Mouse (Mus musculus): Measurements from ENCODE around the gene Dapk2. TPM values are rescaled to one million over a fixed set of nuclear protein-coding genes. Genes with fewer than 3 reads are reported as not detected.

Gene Dapk2
- polyA plus RNA-seq, 1 experiment, result 2.9 TPM

DNA sequence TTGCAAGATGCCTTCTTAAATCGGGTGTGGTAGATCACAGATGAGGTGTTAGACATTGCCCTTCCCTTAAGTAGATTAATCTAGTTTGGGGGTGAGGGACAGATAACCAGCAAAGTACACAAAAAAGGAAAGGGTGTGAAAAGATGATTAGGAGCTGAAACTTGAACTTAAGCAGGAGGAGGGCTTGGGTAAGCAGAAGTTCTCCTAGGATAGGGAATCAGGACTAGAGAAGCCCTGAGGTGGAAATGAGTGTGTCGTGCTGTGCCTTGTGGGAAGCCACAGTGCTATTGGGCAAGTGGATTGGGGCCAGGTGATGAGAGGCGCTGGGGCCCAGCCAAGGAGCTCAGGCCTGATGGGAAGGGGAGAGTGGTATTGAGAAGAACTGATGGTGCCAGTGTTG, 36.0 kb downstream of the Dapk2 start:
- Histone ChIP-seq H3K27ac (replicated peaks; ENCODE audit: low read depth, low read length) (no peak overlapping the region), H3K4me3 (ENCODE audit: insufficient read depth, low read depth, low read length) (no peak overlapping the region), H3K4me1 (ENCODE audit: control insufficient read depth, insufficient read depth, insufficient read length, low read length) (no peaks in the 10 kb centered on the region)

DNA sequence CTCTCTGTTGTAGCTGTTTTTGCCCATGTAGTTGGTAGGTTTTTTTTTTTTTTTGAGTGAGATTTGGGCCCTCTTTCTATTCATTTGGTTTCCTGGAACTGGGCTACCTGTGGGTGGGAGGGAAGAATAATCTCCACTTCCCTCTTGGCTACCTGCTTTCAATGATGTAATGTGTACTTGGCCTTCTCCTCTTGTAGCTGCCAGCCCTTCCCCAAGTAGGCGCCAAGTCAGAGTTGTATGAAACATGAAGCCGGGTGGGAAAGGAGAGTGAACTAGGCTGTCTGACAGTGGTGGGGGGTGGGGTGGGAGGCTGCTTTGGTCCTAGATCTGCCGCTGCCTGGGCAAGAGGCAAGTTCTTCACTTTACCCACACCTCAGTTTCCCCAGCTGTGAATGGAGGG, 38.5 kb downstream of the Dapk2 start:
- H3K27ac ChIP-seq (replicated peaks; ENCODE audit: low read depth, low read length), result no peak overlapping the region
- H3K4me1 ChIP-seq (ENCODE audit: control insufficient read depth, insufficient read depth, insufficient read length, low read length), result peaks cover 14% of the 10 kb centered on the region; the same call in 1 of the 2 replicates
- H3K4me3 ChIP-seq (ENCODE audit: insufficient read depth, low read depth, low read length), result no peak overlapping the region

DNA sequence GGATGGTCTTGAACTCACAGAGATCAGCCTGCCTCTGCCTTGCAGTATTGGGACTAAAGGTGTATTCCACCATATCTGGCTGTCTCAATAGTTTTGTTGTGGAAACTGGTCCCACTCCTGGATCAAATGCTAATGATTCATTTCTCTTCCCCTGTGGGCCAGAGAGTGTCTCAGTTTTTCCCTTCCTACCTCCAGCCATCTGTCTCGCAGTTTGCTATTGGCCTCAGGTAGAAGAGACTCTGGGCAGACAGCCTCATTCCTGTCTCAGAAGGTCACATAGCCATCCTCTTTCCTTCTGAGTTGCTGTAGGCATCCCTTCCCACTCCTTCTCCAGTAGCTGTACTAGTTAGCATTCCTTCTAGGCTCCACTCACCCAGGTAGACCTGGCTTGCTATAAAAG, 40.5 kb downstream of the Dapk2 start:
- Histone ChIP-seq H3K27ac (replicated peaks; ENCODE audit: low read depth, low read length) (no peak overlapping the region), H3K4me3 (ENCODE audit: insufficient read depth, low read depth, low read length) (no peak overlapping the region), H3K4me1 (ENCODE audit: control insufficient read depth, insufficient read depth, insufficient read length, low read length) (peaks cover 28% of the 10 kb centered on the region)

DNA sequence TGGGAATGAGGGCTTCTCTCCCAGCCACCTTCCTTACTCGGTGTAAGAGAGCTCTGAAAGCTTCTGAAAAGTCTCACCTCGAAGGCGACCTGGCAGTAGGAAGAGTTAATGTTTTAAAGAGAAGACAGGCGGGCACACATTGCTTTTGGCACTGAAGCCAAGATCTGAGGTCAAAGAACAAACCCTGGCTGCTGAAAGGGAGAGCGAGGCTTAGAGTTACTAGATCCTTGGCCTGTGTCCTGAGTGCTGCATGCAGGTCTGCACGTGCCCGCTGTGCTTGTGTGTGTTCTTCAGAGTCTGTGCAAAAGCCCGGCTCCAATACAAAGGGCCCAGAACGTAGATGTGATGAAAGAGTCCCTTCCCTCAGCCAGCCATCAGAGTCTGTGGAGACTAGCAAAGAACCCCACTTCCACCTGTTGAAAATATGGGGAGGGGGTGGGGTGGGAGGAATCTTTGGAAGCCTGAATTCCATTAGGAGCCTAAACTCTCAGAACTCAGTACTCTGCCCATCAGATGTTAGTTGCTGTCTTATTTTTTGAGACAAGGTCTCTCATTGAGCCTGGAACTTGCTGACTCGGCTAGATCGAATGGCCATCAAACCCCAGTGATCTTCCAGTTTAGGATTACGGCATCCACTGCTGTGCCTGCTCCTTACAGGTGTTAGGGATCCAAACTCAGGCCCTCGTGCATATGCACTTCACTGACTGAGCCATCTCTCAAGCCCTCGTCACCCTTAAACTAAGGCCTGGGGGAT, 41.8 kb downstream of the Dapk2 start:
- no peak overlapping the region for H3K27ac ChIP-seq (replicated peaks; ENCODE audit: low read depth, low read length)
- no peak overlapping the region for H3K4me3 ChIP-seq (ENCODE audit: insufficient read depth, low read depth, low read length)
- peaks cover 30% of the 10 kb centered on the region for H3K4me1 ChIP-seq (ENCODE audit: control insufficient read depth, insufficient read depth, insufficient read length, low read length)

DNA sequence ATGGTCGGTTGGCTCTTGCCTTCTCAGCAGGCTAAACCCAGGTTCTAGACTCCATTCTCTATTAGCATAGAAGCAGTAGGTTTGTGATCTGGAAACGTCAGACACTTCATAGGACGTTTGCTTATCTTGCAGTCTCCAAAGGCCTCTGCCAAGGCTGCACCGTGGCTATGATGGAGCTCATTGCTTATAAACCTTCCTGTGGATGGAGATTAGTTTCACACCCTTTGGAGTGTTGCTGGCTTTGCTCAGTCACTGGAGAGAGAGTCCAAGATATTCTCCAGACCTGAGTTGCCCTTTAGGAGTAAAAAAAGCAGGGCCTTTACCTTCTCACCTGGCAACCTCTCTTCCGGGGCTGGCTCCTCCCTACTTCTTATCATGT, 42.4 kb downstream of the Dapk2 start:
- Histone ChIP-seq H3K4me1 (ENCODE audit: control insufficient read depth, insufficient read depth, insufficient read length, low read length) (peaks cover 35% of the 10 kb centered on the region), H3K4me3 (ENCODE audit: insufficient read depth, low read depth, low read length) (no peak overlapping the region), H3K27ac (replicated peaks; ENCODE audit: low read depth, low read length) (no peak overlapping the region)

DNA sequence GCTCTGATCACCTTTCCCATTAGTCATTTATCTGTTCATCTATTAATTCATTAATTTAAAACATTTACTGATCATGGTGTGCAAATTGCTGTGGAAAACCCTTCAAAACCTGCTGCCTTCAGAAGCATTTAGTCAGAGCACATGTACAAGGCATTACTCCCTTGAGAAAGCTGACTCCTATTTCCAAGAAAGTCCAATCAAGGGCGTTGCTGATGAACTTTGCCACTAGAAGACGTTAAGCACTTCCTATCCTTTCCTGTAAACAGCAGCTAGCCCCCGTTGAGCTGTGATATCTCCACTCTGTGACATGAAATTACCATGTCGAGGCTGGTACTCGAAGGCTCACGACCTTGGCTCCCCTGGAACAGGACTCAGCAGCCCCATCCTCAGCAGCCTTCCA, 43.6 kb downstream of the Dapk2 start:
- peaks cover 39% of the 10 kb centered on the region for H3K4me1 ChIP-seq (ENCODE audit: control insufficient read depth, insufficient read depth, insufficient read length, low read length)
- H3K4me3 ChIP-seq (ENCODE audit: insufficient read depth, low read depth, low read length), result no peak overlapping the region
- H3K27ac ChIP-seq (replicated peaks; ENCODE audit: low read depth, low read length), result peak overlapping the region; percentile 35; the same call in 1 of the 2 replicates

DNA sequence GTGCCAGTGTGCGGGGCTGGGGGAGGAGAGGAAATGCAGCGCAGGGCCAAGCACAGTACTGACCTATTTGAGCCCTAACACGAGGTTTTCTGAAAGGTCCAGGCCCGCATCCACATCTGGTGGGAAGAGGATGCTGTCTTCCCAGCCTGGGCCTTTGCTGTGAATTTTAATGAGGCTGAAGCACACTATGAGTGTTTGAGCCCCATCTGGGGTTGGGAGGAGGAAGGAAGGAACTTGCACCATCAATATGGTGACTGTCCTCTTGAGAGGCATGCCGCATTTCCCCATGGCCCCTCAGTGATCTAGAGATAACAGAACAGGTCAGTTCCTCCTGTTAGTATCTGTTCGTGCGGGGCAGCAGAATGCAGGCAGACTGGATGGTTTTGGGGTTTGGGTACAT, 44.4 kb downstream of the Dapk2 start:
- Histone ChIP-seq H3K4me3 (ENCODE audit: insufficient read depth, low read depth, low read length) (no peak overlapping the region), H3K27ac (replicated peaks; ENCODE audit: low read depth, low read length) (0 out of 2 replicates have a peak overlapping the region, but pooled peaks have one; percentile 35), H3K4me1 (ENCODE audit: control insufficient read depth, insufficient read depth, insufficient read length, low read length) (peaks cover 41% of the 10 kb centered on the region)

DNA sequence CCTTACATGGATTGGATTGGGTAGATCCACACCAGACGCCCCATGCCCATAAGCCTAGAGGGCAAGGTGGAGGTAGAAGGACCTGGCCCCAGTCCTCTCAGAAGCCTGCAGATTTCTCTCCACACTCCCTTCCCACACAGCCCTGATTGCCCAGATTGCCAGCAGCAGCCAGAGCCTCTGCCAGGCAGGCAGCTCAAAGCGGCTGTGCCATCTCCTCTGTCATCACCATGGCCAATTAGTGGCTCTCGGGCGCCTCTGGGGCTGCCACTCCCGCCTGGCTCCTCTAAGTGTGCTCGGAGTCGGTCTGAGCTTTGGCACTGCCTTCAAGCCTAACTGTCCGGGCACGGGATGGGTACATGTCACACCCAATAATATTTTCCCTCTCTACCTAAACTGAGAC, 47.7 kb downstream of the Dapk2 start:
- H3K27ac ChIP-seq (replicated peaks; ENCODE audit: low read depth, low read length), result no peak overlapping the region
- no peak overlapping the region for H3K4me3 ChIP-seq (ENCODE audit: insufficient read depth, low read depth, low read length)
- peaks cover 44% of the 10 kb centered on the region for H3K4me1 ChIP-seq (ENCODE audit: control insufficient read depth, insufficient read depth, insufficient read length, low read length)

DNA sequence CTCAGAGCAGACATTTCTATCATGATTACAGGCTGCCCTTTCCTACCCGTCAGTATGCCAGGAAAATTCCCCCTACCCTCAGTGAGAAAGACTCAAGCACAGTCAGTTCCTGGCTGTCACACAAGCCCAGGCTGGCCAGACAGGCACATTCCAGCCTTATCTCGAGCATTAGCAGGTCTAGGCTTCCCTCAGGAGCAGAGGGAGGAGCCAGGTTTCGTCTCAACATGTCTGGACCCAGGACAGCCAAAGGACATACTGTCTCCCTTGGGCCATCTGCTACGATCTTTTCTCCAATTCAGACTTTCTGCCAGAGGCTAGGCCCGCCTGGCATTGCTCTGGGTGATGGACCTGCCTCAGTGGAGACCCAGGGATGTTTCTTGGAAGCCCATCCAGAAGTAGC, 48.8 kb downstream of the Dapk2 start:
- Histone ChIP-seq H3K4me3 (ENCODE audit: insufficient read depth, low read depth, low read length) (no peak overlapping the region), H3K4me1 (ENCODE audit: control insufficient read depth, insufficient read depth, insufficient read length, low read length) (peaks cover 42% of the 10 kb centered on the region), H3K27ac (replicated peaks; ENCODE audit: low read depth, low read length) (no peak overlapping the region)

DNA sequence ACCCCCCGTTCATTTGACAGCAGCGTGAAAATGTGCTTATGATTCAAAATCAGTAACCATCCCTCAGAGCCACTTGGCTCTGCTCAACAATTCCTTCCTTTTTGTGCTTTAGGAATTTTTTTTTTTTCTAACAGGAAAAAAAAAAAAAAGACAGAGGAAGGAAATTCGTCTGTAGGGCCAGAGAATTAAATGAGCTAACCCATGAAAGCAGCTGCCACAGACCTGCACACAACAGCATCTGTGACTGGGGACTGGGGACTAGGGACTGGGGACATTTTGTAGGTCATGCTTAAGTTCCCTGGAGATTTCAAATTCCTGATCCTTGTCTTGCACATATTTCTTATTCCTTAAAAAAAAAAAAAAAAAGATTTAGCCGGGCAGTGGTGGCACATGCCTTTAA, 53.4 kb downstream of the Dapk2 start:
- Histone ChIP-seq H3K4me1 (ENCODE audit: control insufficient read depth, insufficient read depth, insufficient read length, low read length) (peaks cover 39% of the 10 kb centered on the region), H3K4me3 (ENCODE audit: insufficient read depth, low read depth, low read length) (no peak overlapping the region), H3K27ac (replicated peaks; ENCODE audit: low read depth, low read length) (peak overlapping the region; percentile 75)

DNA sequence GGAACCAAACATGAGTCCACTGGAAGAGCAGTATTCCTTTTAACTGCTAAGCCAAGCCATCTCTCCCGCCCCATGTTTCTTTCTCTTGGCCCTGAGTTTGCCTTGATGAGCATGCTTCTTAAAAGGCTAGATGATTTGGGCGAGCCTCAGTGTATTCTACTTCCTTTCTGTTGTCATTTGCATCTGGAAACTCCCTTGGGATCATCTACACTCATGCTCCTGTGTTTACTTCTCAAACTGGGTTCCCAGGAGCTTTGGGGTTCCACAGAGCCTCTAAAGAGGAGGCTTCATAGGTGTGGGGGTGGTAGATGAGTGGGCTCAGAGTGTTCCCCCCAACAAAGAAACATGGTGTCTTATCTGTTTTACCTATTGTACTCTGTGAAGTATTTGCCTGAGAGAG, 54.1 kb downstream of the Dapk2 start:
- Histone ChIP-seq H3K4me3 (ENCODE audit: insufficient read depth, low read depth, low read length) (no peak overlapping the region), H3K4me1 (ENCODE audit: control insufficient read depth, insufficient read depth, insufficient read length, low read length) (peaks cover 37% of the 10 kb centered on the region), H3K27ac (replicated peaks; ENCODE audit: low read depth, low read length) (peak overlapping the region; percentile 75)

DNA sequence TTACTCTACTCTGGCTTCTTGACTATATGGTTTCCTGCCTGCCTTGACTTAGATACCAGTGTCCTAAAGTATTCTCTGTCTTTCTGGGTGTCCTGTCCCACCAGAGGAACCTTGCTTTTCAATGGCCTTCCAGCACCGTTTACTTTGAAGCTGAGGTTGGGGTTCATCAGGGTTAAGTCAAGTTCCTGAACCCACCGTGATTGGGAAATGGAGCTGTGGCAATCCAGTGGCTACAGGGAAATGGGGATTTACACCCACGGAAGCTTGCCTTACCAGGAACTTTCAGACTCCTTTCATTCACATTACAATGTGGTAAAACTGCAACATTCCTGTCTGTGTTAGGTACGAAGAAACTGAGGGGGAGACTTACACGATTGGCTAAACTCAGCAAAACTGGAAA, 54.8 kb downstream of the Dapk2 start:
- Histone ChIP-seq H3K4me1 (ENCODE audit: control insufficient read depth, insufficient read depth, insufficient read length, low read length) (peaks cover 37% of the 10 kb centered on the region), H3K27ac (replicated peaks; ENCODE audit: low read depth, low read length) (peak overlapping the region; percentile 75), H3K4me3 (ENCODE audit: insufficient read depth, low read depth, low read length) (no peak overlapping the region)

DNA sequence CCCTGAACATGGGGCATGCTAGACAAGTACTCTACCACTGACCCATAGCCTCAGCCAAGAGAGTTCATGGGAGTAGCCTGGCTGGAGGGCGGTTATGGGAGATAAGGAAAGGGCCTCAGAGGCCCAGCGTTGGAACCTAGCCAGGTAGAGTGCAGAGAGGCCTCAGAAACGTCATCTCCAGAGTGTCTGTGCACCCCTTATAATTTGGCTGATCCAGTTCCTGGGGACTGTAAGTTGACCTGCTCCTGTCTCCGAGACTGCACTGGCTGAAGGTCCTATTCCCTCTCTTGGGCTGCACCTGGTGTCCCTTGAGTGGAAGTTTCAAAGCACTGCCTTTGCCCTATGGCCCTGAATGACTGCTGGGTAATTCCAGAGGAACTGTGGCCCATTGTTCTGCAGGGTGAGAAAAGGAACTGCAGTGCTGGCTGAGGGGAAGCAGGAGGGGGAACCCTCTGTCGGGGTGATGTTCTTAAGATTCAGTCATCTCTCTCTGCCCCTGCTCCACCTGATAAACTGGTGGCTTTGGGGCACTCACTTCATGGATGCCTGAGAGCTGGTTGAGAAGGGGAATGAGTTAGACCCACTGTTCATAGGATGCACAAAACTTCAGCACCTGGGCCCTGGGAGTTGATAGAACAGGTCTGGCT, 55.5 kb downstream of the Dapk2 start:
- Histone ChIP-seq H3K4me3 (ENCODE audit: insufficient read depth, low read depth, low read length) (no peak overlapping the region), H3K27ac (replicated peaks; ENCODE audit: low read depth, low read length) (peak overlapping the region; percentile 75), H3K4me1 (ENCODE audit: control insufficient read depth, insufficient read depth, insufficient read length, low read length) (peaks cover 39% of the 10 kb centered on the region)

DNA sequence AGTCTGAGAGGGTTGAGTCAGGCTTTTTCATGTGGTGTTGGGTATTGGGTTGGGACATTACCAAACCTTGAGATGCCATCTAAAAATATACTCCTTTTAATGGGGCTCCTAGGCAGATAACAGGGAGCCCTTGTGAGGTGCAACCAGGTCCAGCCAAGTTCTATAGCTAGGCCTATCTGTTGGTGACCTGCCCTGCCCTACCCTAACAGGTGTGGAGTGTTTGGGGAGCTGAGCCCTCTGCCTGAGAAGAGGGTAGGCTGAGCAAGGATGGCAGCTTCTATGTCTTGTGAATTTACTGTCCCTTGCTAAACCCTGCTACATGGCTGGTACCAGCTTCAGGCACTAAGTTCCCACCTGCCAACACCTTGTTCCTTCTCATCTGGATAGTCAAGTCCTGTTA, 57.5 kb downstream of the Dapk2 start:
- Histone ChIP-seq H3K4me1 (ENCODE audit: control insufficient read depth, insufficient read depth, insufficient read length, low read length) (peaks cover 37% of the 10 kb centered on the region), H3K4me3 (ENCODE audit: insufficient read depth, low read depth, low read length) (no peak overlapping the region), H3K27ac (replicated peaks; ENCODE audit: low read depth, low read length) (no peak overlapping the region)

DNA sequence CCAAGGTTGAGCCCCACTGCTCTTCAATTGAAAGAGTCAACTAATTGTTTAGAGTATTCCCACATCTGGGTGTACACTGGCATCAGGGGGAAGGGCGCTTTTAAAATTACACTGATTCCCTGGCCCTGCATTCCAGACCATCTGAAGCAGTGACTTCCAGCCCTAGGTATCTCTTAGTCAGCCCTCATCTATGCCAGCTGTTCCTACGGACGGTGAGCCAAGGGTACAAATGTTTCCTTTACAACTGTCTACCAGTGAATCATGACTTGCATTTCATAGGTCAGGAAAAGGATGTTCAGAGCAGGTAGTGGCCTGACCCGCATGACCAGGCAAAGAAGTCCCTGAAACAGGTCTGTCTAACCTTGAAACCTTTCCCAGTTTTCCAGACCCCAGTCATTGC, 59.9 kb downstream of the Dapk2 start:
- Histone ChIP-seq H3K27ac (replicated peaks; ENCODE audit: low read depth, low read length) (peak overlapping the region; percentile 41), H3K4me3 (ENCODE audit: insufficient read depth, low read depth, low read length) (no peak overlapping the region), H3K4me1 (ENCODE audit: control insufficient read depth, insufficient read depth, insufficient read length, low read length) (peaks cover 22% of the 10 kb centered on the region)

Data from brown adipose tissue, adult 24 weeks (tissue).